Mouse (Mus musculus) erythroid progenitor cell, adult 5-6 weeks (primary cell): ENCODE data around the gene Camta1. TPM values are rescaled to one million over a fixed set of nuclear protein-coding genes. Genes with fewer than 3 reads are reported as not detected.

Experiments used
- ATAC-seq: replicated peaks from 2 replicates; pipeline ENCODE4 v1.8.0; 2016; ENCODE audit warnings: moderate number of reproducible peaks, mild to moderate bottlenecking, moderate TSS enrichment, inconsistent platforms; ENCODE audit not compliant: poor library complexity, low FRiP score, severe bottlenecking
- total RNA-seq, 2 experiments: library from RNA; stranded (forward) in 1 of 2; stranded (reverse) in 1 of 2; fragments of 150-400 nt in 1 of 2; fragments of 186-747, 209-891 nt in 1 of 2; gene quantifications; 2 replicates each; pipeline versions ENCODE4 v1.2.3 to v1.2.4; 2015 to 2017; ENCODE audit warnings: low replicate concordance in 2 of 2

Camta1 gene
- total RNA-seq, 2 experiments from 2014 or later = 13.5 to 67.5 TPM

- ATAC-seq = no peak
These were observed 68.0 kb downstream of the Camta1 start for GRCm38 (mm10) chr4:151793694-151794093.

GRCm38 (mm10) chr4:151786946-151787705, 74.5 kb downstream of the Camta1 start:
- ATAC-seq = no peak

DNA sequence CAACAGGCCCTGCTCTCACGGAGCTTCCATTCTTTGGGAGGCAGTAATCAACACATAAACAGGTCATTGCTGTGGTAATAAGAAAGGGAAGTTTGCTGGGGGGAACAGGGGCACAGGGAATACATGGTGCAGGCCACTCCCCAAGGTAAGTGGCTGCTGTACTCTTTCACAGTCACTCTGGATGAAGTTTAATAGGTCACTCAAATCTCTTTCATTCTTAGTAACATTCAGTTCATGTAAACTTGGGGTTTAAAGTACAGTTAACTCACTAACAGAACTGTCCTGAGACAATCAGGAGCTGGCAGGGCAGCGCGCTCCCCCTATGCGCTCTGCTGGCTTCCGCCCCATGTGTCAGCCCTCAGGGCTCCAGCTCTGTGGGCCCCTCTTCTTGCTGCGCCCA, 81.2 kb downstream of the Camta1 start:
- no peak for ATAC-seq

DNA sequence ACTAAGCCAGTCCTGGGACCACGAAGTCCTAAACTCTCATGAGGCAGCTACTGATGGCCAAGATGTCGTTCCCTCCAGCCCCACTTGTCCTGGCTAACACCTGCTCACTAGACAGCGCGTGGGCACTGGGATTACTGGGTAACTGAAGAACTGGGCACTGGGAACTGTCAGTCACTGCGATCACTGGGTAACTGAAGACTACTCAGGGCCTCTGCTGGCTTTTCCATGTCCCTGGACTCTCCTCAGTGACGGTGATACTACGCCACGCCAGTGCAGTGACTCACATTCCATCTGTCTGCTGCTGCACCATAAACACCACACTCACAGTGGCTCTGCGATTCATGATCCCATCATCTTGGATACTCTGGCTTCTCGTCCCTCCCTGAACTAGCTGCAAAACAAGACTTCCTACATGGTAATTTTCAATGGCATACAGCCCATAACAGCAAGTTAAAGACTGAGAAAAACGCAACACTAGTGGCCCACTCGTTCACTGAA, 81.7 kb downstream of the Camta1 start:
- no peak for ATAC-seq

- ATAC-seq = no peak
These were observed 83.2 kb downstream of the Camta1 start for GRCm38 (mm10) chr4:151778511-151778910.

- ATAC-seq = no peak
These were observed 84.2 kb downstream of the Camta1 start for GRCm38 (mm10) chr4:151777451-151777850.

GRCm38 (mm10) chr4:151775441-151775840, 86.2 kb downstream of the Camta1 start:
- ATAC-seq = no peak

GRCm38 (mm10) chr4:151773651-151774050, 88.0 kb downstream of the Camta1 start:
- ATAC-seq = no peak

DNA sequence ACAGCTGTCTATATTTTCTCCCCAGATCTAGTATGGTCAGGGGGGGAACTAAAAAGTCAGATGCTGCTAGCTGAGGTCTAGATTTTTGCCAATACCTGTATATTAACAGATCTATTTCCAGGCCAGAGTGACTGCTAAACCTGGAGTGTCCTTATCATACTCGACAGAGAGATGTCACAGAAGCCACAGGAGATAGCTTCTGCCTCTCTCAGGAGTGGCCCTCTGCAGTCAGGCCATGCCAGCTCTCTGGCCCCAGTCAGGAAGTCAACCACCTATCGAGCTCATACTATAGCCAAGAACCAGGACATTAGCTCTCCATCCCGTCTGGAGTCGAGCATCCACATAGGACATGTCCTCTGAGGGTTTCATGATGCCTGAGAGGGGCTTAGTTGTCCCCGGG, 88.7 kb downstream of the Camta1 start:
- ATAC-seq = no peak

- no peak for ATAC-seq
These were observed 91.0 kb downstream of the Camta1 start for GRCm38 (mm10) chr4:151770697-151771096.

GRCm38 (mm10) chr4:151767786-151768185, 93.9 kb downstream of the Camta1 start:
- no peak for ATAC-seq

DNA sequence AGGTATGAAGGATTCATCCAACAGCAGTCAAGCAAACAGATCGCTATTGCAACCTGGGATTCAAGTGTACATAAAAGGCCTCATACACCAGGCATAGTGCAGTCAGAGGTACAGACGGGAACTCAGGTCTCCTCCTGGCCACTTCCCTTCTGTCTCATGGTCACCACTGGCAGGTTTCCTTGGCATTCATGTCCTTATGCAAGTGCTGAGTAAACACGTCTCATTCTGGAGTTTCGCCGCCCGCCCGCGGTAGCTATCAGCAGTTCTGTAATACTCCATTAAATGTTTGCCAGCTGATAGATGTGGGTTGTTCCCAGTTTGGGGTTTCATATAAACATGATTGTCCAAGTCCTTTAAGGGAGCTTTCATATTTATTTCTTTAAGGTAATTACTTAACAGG, 94.3 kb downstream of the Camta1 start:
- ATAC-seq = no peak

DNA sequence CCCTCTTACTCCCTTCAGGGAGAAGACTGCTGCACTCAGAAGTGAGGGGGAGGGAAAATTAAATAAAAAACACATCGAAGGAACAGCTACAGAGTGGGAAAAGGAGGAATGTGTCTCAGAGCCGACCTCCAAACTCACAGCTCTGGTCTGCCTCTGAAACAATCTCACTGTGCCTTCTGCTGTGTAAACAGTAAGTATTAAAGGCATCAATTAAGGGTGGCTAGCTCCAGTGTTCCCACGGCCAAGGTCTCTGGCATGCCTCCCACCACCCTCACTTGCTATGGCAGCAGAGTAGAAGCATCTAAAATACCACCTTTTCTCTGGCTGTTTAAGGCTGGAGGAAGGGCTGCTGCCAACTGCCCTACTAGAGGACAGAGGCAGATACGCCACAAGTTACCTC, 96.3 kb downstream of the Camta1 start:
- no peak for ATAC-seq

DNA sequence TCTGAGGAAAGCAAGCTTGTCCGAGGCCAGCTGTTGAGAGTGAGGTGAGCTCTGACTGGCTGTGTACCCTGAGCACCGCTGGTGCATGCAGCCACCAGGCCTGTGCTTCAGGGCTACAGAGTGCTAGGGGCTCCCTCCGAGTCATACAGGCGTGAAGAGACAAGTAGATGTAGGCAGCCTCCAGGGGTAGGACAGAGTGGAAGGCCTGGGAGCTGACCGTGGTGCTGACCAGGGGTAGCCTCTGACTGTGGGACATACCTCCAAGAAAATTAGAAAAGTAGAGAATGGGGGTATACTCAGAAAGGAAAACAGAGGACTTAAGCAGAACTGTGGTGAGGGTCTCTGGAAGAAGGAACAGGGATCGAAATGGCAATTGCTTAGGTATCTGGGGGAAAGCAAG, 97.7 kb downstream of the Camta1 start:
- no peak for ATAC-seq

DNA sequence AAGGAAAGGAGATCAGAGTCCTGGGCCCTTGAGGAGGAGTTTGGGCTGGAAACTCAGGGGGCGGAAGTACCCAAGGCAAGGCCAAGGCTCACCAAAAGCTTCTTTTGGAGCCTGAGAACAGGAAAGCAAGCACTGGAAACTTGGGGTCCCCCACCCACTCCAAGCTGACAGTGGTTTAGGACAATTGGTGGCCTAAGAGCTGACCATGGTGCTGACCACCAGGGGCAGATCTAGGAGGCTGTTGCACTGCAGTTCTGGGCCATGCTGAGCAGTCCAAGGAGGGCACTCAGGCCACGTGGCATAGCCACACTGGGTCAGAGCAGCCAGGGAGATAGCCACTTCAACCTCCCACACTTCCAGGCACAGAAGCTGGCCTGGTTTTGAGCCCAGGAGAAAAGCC, 102.6 kb downstream of the Camta1 start:
- ATAC-seq = no peak

DNA sequence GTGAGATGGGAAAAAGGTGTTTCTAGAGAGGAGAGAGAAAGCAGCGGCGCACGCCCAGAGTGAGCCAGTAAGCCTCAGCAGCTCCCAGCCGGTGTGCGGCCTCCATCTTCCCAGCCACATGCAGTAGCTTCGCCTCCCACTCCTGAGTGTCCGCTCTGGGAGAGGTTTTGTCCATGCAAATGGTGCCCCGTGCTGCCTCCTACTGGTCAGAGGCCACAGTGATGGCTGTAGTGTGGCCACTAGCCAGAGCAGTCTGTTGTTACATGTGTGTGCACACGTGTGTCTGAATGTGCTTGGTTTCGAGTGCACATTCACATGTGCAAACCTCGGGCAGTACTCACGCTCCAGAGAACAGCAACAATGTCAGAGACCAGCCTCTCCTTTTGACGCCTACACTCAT, 103.3 kb downstream of the Camta1 start:
- no peak for ATAC-seq

- ATAC-seq = no peak
These were observed 104.4 kb downstream of the Camta1 start for GRCm38 (mm10) chr4:151757261-151757660.

GRCm38 (mm10) chr4:151756400-151756799, 105.3 kb downstream of the Camta1 start:
- ATAC-seq = no peak

- no peak for ATAC-seq
These were observed 108.4 kb downstream of the Camta1 start for GRCm38 (mm10) chr4:151753231-151753630.

DNA sequence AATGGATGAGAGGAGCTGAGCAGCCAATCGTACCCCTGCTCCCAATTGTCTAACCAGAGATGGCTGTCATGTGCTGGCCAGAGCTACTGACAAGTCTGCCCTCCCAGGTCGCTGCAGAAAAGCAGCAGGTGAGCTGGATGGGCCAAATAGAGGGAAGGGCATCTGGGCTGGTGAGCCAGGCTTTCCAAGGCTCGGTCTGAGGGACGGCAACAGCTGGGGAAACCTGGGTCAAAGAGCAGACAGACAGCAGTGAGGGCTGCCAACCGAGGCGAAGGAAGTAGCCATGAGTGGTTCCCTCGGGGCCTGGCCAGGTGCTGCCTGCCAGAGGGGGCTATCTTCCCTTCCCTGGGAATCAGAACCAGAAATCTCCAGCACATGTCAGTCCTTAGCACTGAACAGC, 109.1 kb downstream of the Camta1 start:
- no peak for ATAC-seq

- 0 out of 2 replicates have a peak, but pooled peaks have one; percentile 17 for ATAC-seq
These were observed 110.3 kb downstream of the Camta1 start for GRCm38 (mm10) chr4:151751270-151751945.
